Mouse (Mus musculus) heart, postnatal 0 days (tissue): ENCODE data around the gene Rnf26. TPM values are rescaled to one million over a fixed set of nuclear protein-coding genes. Genes with fewer than 3 reads are reported as not detected.

Experiments used
- ATAC-seq: fragments of 200-750 bp; cut with Nextera tagmentation; 2 replicates; pipeline ENCODE4 v1.8.0; 2017; ENCODE audit warnings: low read depth, moderate number of reproducible peaks, moderate library complexity; ENCODE audit not compliant: insufficient read depth
- DNase-seq: peaks from one replicate; pipeline ENCODE4 v3.0.0-alpha.2; 2016; ENCODE audit warnings: low spot score
- H3K27ac ChIP-seq: fragments of 300-500 bp; sonication (generic); 2 replicates; pipeline ENCODE4 v1.5.1; 2014; ENCODE audit warnings: low read depth, mild to moderate bottlenecking
- H3K27me3 ChIP-seq: fragments of 300-500 bp; sonication (generic); 2 replicates; pipeline ENCODE4 v1.6.1; 2014; ENCODE audit warnings: low read length, mixed read lengths; ENCODE audit not compliant: control insufficient read depth, insufficient read depth
- H3K36me3 ChIP-seq: fragments of 300-500 bp; sonication (generic); replicated peaks from 2 replicates; pipeline ENCODE4 v1.6.1; 2014; ENCODE audit warnings: low read length, mixed read lengths; ENCODE audit not compliant: control insufficient read depth, insufficient read depth
- H3K4me1 ChIP-seq: fragments of 300-500 bp; sonication (generic); 2 replicates; pipeline ENCODE4 v1.6.1; 2014; ENCODE audit warnings: antibody characterized with exemption; ENCODE audit not compliant: control insufficient read depth, insufficient read depth
- H3K4me2 ChIP-seq: fragments of 300-500 bp; sonication (generic); 2 replicates; pipeline ENCODE4 v1.6.1; 2014; ENCODE audit warnings: low read depth, mild to moderate bottlenecking, low read length, moderate library complexity
- H3K4me3 ChIP-seq: fragments of 300-500 bp; sonication (generic); 2 replicates; pipeline ENCODE4 v1.5.1; 2014; ENCODE audit warnings: low read depth, low read length
- H3K9ac ChIP-seq: fragments of 300-500 bp; sonication (generic); replicated peaks from 2 replicates; pipeline ENCODE4 v1.6.1; 2014; ENCODE audit warnings: low read depth, low read length, mixed read lengths
- H3K9me3 ChIP-seq: fragments of 300-500 bp; sonication (generic); replicated peaks from 2 replicates; pipeline ENCODE4 v1.6.1; 2016; ENCODE audit warnings: low read length; ENCODE audit not compliant: control insufficient read depth
- CTCF ChIP-seq: IDR thresholded peaks from 2 replicates; pipeline ENCODE4 v1.5.1; 2016; ENCODE audit warnings: antibody characterized with exemption, control low read depth, low read depth
- EP300 ChIP-seq: IDR thresholded peaks from 2 replicates; pipeline ENCODE4 v1.6.1; 2016; ENCODE audit warnings: antibody characterized with exemption, low read depth
- WGBS: fragments of 180-500 bp; shearing (Covaris S2); extraction: QIAGEN DNeasy Blood & Tissue Kit; methylation state at CpG from one replicate; pipeline ENCODE4 v1.1.7; 2014; 5-methylcytosine and 5-hydroxymethylcytosine counted together
- polyA plus RNA-seq: library from polyadenylated mRNA; unstranded; fragments of >200 nt; fragmentation: Nextera tagmentation; extraction: Ambion mirVana; gene quantifications from 2 replicates; pipeline ENCODE4 v1.2.1, GENCODE M21; 2015
- total RNA-seq: library from RNA; depleted of rRNA; stranded (reverse); fragments of >200 nt; gene quantifications from 2 replicates; pipeline ENCODE4 v1.2.3, GENCODE M21; 2014; ENCODE audit warnings: low replicate concordance; rRNA removed

The Rnf26 gene
- total RNA-seq = 13.0 and 16.6 TPM in 2 replicates
- 13.7 and 14.1 TPM in 2 replicates for polyA plus RNA-seq

DNA sequence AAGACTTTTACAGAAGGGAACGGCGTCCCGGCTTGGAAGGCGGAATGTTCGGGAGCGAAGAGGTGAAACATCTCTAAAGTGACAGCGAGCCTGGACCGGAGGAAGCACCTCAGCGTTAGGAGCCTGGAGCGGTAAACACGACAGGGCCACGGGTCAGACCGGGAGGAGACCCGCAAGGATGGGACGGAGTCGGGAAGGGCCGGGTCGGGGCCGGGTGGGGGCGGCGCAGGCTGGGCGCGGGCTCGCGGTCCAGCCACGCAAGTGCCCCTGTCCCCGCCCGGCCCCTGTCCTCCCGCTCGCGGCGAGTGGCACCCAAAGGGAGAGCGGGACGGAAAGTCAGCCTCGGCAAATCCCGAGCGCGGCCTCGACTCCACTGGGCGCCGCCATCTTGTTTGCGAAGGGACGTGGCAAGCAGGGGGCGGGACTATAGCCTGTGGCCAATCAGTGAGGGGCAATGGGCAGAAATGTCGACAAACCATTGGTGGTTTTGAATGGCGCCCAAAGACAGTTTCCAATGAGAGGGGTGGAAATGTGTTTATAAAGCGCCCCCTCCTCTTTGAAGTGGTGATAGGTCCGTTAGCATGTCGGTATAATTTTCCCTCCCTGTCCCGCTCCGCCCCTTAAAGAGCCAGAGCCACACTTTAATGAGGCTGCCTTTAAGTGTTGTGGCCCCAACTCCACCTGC lies at the start of gene Rnf26, which contains the start of gene Gm49380:
Rnf26 (minus strand) TSS at position 413 of the 685 bp plus-strand sequence.
Gm49380 (minus strand) TSS at position 396 of the 685 bp plus-strand sequence.
- peak within 1 kb of the TSS; percentile 88 for H3K4me3 ChIP-seq
- H3K4me1 ChIP-seq = peaks cover 20% of the 10 kb centered on the region
- TF ChIP-seq CTCF (no peak), EP300 (no peak; the same call in 1 of the 2 replicates)
- peak; percentile 100 for DNase-seq
- H3K36me3 ChIP-seq = no peaks in the 10 kb centered on the region; the same call in 1 of the 2 replicates
- no peaks in the 10 kb centered on the region for H3K9me3 ChIP-seq
- 1% methylated on average over 49 of the region's 51 CpGs for WGBS
- H3K27ac ChIP-seq = peak within 1 kb of the TSS; percentile 78
- H3K9ac ChIP-seq = peak within 1 kb of the TSS; percentile 81
- peak within 1 kb of the TSS; percentile 65 for H3K4me2 ChIP-seq
- H3K27me3 ChIP-seq = no peaks in the 10 kb centered on the region
- peak; percentile 96 for ATAC-seq

DNA sequence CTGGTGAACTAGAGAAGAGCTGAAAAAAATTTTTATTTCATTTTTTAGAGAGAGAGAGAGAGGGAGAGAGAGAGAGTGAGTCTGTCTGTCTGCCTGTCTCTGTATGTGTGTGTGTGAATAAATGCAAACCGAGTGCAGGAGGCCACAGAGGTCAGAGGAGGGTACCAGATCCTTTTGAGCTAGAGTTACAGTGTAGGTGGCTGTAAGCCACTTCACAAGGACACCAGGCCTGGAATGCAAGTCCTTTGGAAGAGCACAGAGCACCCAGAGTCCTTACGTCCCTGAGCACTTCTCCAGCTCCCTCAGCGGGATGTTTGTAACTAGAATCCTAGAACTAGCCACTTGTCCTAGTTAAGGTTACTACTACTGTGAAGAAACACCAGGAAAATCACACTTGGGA lies 46.6 kb upstream of the Rnf26 start:
- H3K4me3 ChIP-seq = no peak overlapping the region
- no peak overlapping the region for H3K9ac ChIP-seq
- H3K9me3 ChIP-seq = 0 out of 2 replicates have a peak, but pooled peaks cover 4% of the 10 kb centered on the region
- H3K27ac ChIP-seq = 0 out of 2 replicates have a peak overlapping the region, but pooled peaks have one; percentile 9
- H3K27me3 ChIP-seq = no peaks in the 10 kb centered on the region
- DNase-seq (no peak), ATAC-seq (no peak)
- H3K36me3 ChIP-seq = peaks cover 78% of the 10 kb centered on the region
- TF ChIP-seq EP300 (no peak), CTCF (no peak)
- H3K4me2 ChIP-seq = no peak overlapping the region
- 45% methylated on average over 3 of the region's 3 CpGs for WGBS
- H3K4me1 ChIP-seq = no peaks in the 10 kb centered on the region

DNA sequence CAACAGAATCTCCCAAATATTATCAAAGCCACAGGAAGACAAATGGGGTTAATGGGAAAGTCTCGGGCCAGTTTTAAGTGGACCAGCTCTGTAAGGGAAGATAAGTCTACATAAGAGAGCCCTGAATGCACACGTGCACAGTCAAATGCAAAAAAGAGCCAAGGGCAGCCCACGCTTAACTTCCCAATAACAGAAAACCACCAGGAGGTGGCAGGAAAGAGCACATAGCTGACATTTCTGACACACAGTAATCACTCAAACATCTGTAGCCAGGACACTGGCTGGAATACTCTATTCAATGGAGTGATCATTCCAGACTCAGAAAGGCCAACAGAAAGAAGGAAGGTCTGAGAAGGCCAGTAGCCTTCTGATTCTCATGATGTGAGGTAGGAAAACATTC lies 34.0 kb upstream of the Rnf26 start:
- Histone ChIP-seq H3K27me3 (no peaks in the 10 kb centered on the region), H3K27ac (0 out of 2 replicates have a peak overlapping the region, but pooled peaks have one; percentile 20), H3K36me3 (peaks cover 48% of the 10 kb centered on the region), H3K9ac (no peak overlapping the region), H3K4me2 (no peak overlapping the region), H3K4me1 (peaks cover 9% of the 10 kb centered on the region), H3K4me3 (no peak overlapping the region), H3K9me3 (no peaks in the 10 kb centered on the region)
- WGBS = 19% methylated on average over 3 of the region's 3 CpGs
- DNase-seq (peak; percentile 28), ATAC-seq (peak; percentile 51)
- TF ChIP-seq CTCF (peak; percentile 66), EP300 (no peak)

- peaks cover 56% of the 10 kb centered on the region for H3K36me3 ChIP-seq
- H3K27ac ChIP-seq = no peak overlapping the region; the same call in 1 of the 2 replicates
- no peak for TF ChIP-seq CTCF
- no peak for TF ChIP-seq EP300
- no peak overlapping the region for H3K4me2 ChIP-seq
- DNase-seq = no peak
- H3K27me3 ChIP-seq = no peaks in the 10 kb centered on the region
- ATAC-seq = no peak
- H3K4me1 ChIP-seq = peaks cover 9% of the 10 kb centered on the region
- no peaks in the 10 kb centered on the region for H3K9me3 ChIP-seq
- H3K9ac ChIP-seq = no peak overlapping the region
- H3K4me3 ChIP-seq = no peak overlapping the region
Observed at GRCm38 (mm10) chr9:44144718-44145060, 31.4 kb upstream of the Rnf26 start.

DNA sequence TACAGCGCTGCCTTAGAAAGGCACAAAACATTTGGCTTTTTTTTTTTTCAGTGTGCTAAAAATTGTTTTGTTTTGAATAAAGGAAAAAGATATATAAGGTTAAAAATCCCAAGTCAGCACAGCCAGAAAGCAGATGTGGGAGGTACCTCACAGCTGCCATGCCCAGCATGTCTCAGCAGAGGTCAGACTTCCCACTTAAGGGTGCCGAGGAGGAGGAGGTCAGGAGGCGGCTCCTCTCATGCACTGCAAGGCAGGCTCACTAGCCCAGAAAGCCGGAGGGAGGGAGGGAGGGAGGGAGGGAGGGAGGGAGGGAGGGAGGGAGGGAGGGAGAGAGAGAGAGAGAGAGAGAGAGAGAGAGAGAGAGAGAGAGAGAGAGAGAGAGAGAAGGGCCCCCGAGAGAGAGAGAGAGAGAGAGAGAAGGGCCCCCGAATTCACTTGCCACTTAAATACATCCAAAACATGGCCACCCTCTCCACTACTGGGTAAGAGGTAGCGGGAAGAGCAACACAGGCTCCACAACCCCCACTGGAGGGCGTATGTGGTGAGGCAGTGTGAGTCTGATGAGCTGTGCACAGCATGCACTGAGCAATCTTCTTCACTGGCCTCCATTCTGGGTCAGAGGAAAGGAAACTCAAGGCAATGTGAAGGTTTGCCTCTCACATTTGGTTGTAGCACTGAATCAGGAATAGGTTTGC lies 30.9 kb upstream of the Rnf26 start:
- peaks cover 56% of the 10 kb centered on the region for H3K36me3 ChIP-seq
- 24% methylated on average over 7 of the region's 8 CpGs for WGBS

More for the DNA sequence above, 30.9 kb upstream of the Rnf26 start:
- ATAC-seq = peak; percentile 68; the same call in 1 of the 2 replicates
- H3K27me3 ChIP-seq = no peaks in the 10 kb centered on the region
- DNase-seq = peak; percentile 28
- no peak for TF ChIP-seq EP300
- peak; percentile 47 for TF ChIP-seq CTCF
- no peak overlapping the region for H3K4me2 ChIP-seq
- no peak overlapping the region for H3K9ac ChIP-seq
- H3K27ac ChIP-seq = peak overlapping the region; percentile 64
- no peak overlapping the region for H3K4me3 ChIP-seq
- no peaks in the 10 kb centered on the region for H3K9me3 ChIP-seq
- H3K4me1 ChIP-seq = peaks cover 9% of the 10 kb centered on the region
